Mouse (Mus musculus) MEL (cell line): Measurements from ENCODE around the gene Cenpc1.

Experiments
- CTCF ChIP-seq, 3 experiments: IDR thresholded peaks in 2 of 3; conservative IDR thresholded peaks in 1 of 3; 2 replicates each; pipeline ENCODE4 v1.5.1; 2011 to 2012; ENCODE audit warnings: low read length in 3 of 3, low read depth in 2 of 3, mild to moderate bottlenecking in 2 of 3, improper control_type of control experiment in 1 of 3, inconsistent platforms in 1 of 3, mixed read lengths in 1 of 3, moderate library complexity in 1 of 3; ENCODE audit not compliant: control insufficient read depth in 1 of 3, insufficient read depth in 1 of 3, poor library complexity in 1 of 3, severe bottlenecking in 1 of 3
- ELF1 ChIP-seq: IDR thresholded peaks from 2 replicates; pipeline ENCODE4 v1.6.1; 2014; ENCODE audit warnings: low read depth, mild to moderate bottlenecking, inconsistent platforms, low read length, improper control_type of control experiment, moderate library complexity
- ETS1 ChIP-seq: IDR thresholded peaks from 2 replicates; pipeline ENCODE4 v1.6.1; 2012; ENCODE audit warnings: low read depth, mild to moderate bottlenecking, inconsistent platforms, low read length, improper control_type of control experiment, moderate library complexity
- MAZ ChIP-seq: IDR thresholded peaks from 2 replicates; pipeline ENCODE4 v1.6.1; 2012; ENCODE audit warnings: low read depth, mild to moderate bottlenecking, inconsistent platforms, low read length, improper control_type of control experiment
- NRF1 ChIP-seq: IDR thresholded peaks from 2 replicates; pipeline ENCODE4 v1.6.1; 2014; ENCODE audit warnings: low read depth, mild to moderate bottlenecking, inconsistent platforms, low read length, improper control_type of control experiment, moderate library complexity; ENCODE audit not compliant: poor library complexity, insufficient read depth, severe bottlenecking
- POLR2A ChIP-seq, 2 experiments: IDR thresholded peaks; 2 replicates each; pipeline ENCODE4 v1.6.1; 2011 to 2012; ENCODE audit warnings: low read length in 2 of 2, mild to moderate bottlenecking in 2 of 2, control low read depth in 1 of 2, improper control_type of control experiment in 1 of 2, low read depth in 1 of 2, moderate library complexity in 1 of 2; ENCODE audit not compliant: control insufficient read depth in 1 of 2, insufficient read depth in 1 of 2, poor library complexity in 1 of 2
- ZNF384 ChIP-seq: IDR thresholded peaks from 2 replicates; pipeline ENCODE4 v1.6.1; 2012; ENCODE audit warnings: low read depth, mild to moderate bottlenecking, inconsistent platforms, low read length, improper control_type of control experiment

DNA sequence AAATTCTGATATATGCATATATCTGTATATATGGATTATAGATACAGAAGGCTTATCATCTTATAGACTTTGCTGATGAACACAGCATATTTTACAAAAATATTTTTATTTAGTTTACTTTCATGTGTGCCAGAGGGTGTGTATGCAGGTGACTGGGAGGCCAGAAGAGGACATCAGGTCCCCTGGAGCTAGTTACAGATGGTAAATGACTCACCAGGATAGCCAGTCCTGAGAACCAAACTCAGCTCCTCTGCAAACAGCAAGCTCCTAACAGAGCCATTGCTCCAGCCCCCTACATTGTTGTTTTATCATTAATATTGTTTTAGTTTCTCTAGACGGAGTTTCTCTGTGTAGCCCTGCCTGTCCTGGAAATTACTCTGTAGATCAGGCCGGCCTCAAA, 35.6 kb downstream of the Cenpc1 start:
- TF ChIP-seq NRF1 (no peak), ZNF384 (no peak), POLR2A (IDR thresholded peaks at IDR 0.05; ENCODE audit: control insufficient read depth in 1 of 2, insufficient read depth in 1 of 2, low read depth in 1 of 2, low read length in 2 of 2, poor library complexity in 1 of 2) (no peak), ETS1 (no peak), MAZ (no peak), CTCF (IDR thresholded peaks at IDR 0.05 in 2 of 3, conservative IDR thresholded peaks at IDR 0.05 in 1 of 3; ENCODE audit: control insufficient read depth in 1 of 3, insufficient read depth in 1 of 3, low read depth in 2 of 3, low read length in 3 of 3, poor library complexity in 1 of 3, severe bottlenecking in 1 of 3) (no peak), ELF1 (no peak)
